ENCODE assay signal across 11 mouse cellular contexts in genomic region chr1:57333550-57334213, GRCm38 (mm10). TPM values are rescaled to one million over a fixed set of nuclear protein-coding genes. Genes with fewer than 3 reads are reported as not detected.
DNase-seq lines count a peak whose midpoint lies in the region; ATAC-seq and TF ChIP-seq lines count a peak whose summit lies in the region.
"Had no signal": no experiment of that assay in that cellular context is flagged by ENCODE, and none has a peak within 500 bp of the region (broad histone marks: within the 10 kb centered on the region; RNA-seq: fewer than 3 reads in every experiment).

No protein-coding gene starts in this region.

- H3K9ac ChIP-seq in hindbrain, postnatal 0 days (replicated peaks; ENCODE audit: low read length): no peak overlapping the region
- H3K9ac ChIP-seq in hindbrain, embryonic 13.5 days: no peak overlapping the region
- H3K9ac ChIP-seq: midbrain, embryonic 12.5 days had no signal

- H3K4me2 ChIP-seq in hindbrain, postnatal 0 days (ENCODE audit: low read depth, low read length): 0 out of 2 replicates have a peak overlapping the region, but pooled peaks have one; percentile 17
- H3K4me2 ChIP-seq in hindbrain, embryonic 13.5 days: no peak overlapping the region
- H3K4me2 ChIP-seq: midbrain, embryonic 12.5 days had no signal

- H3K4me1 ChIP-seq in hindbrain, postnatal 0 days (ENCODE audit: insufficient read depth, low read length): no peaks in the 10 kb centered on the region
- H3K4me1 ChIP-seq in hindbrain, embryonic 13.5 days (replicated peaks): peaks cover 5% of the 10 kb centered on the region; the same call in 1 of the 2 replicates

- H3K9me3 ChIP-seq in hindbrain, postnatal 0 days (ENCODE audit: low read length): no peaks in the 10 kb centered on the region
- H3K9me3 ChIP-seq in hindbrain, embryonic 13.5 days: no peaks in the 10 kb centered on the region
- H3K9me3 ChIP-seq: midbrain, embryonic 12.5 days had no signal

- DNase-seq in hindbrain, postnatal 0 days (ENCODE audit: low spot score): peak; percentile 62
- peak; percentile 35 for DNase-seq in ES-CJ7 (ENCODE audit: low read depth, low spot score)
- peak; percentile 13 for DNase-seq in fat pad, adult 2 months (ENCODE audit: extremely low read depth, low read depth, low spot score)
- DNase-seq in heart, postnatal 25 days (ENCODE audit: low spot score): peak; percentile 2
- DNase-seq in B cell, adult 2 months: no peak
- no peak for DNase-seq in urinary bladder, postnatal 25 days (ENCODE audit: low spot score)
- DNase-seq in gastrocnemius, postnatal 25 days: no peak
- DNase-seq: cerebellum, adult 18-20 months; gastrocnemius, postnatal 36 days had no signal

- 19% methylated on average over 11 of the region's 11 CpGs for WGBS in hindbrain, postnatal 0 days
- 29% methylated on average over 11 of the region's 11 CpGs for WGBS in hindbrain, embryonic 13.5 days

- intact Hi-C loops in heart, postnatal 25 days (cut with DNase I): no loop called here

- TF ChIP-seq CTCF in hindbrain, postnatal 0 days (IDR thresholded peaks at IDR 0.05; ENCODE audit: low read depth): no peak

- no peaks in the 10 kb centered on the region for H3K27me3 ChIP-seq in hindbrain, postnatal 0 days (ENCODE audit: insufficient read depth, low read length)
- no peaks in the 10 kb centered on the region for H3K27me3 ChIP-seq in hindbrain, embryonic 13.5 days
- H3K27me3 ChIP-seq: midbrain, embryonic 12.5 days had no signal

- no peak overlapping the region for H3K4me3 ChIP-seq in hindbrain, postnatal 0 days (ENCODE audit: low read length)
- H3K4me3 ChIP-seq in hindbrain, embryonic 13.5 days: no peak overlapping the region
- H3K4me3 ChIP-seq: midbrain, embryonic 12.5 days had no signal

- H3K36me3 ChIP-seq in hindbrain, postnatal 0 days (ENCODE audit: insufficient read depth, low read length): no peaks in the 10 kb centered on the region
- H3K36me3 ChIP-seq in hindbrain, embryonic 13.5 days: no peaks in the 10 kb centered on the region
- H3K36me3 ChIP-seq: midbrain, embryonic 12.5 days had no signal

- no peak for ATAC-seq in hindbrain, postnatal 0 days
- ATAC-seq in hindbrain, embryonic 13.5 days (ENCODE audit: low FRiP score): no peak

- H3K27ac ChIP-seq in hindbrain, postnatal 0 days: no peak overlapping the region
- no peak overlapping the region; the same call in 1 of the 2 replicates for H3K27ac ChIP-seq in hindbrain, embryonic 13.5 days
- H3K27ac ChIP-seq: midbrain, embryonic 12.5 days had no signal

RNA-seq across cellular contexts. Expression of gene 1700066M21Rik, which starts 43.7 kb away (rescaled TPM):
- 20.3 and 56.1 TPM in 2 replicates for total RNA-seq in hindbrain, postnatal 0 days (2014; rRNA removed)
- polyA plus RNA-seq in hindbrain, postnatal 0 days (2015; fragmentation: Nextera tagmentation; extraction: Ambion mirVana): 23.7 and 25.3 TPM in 2 replicates
- polyA plus RNA-seq in hindbrain, embryonic 13.5 days (2015; fragmentation: Nextera tagmentation; extraction: Ambion mirVana): 14.7 and 17.6 TPM in 2 replicates
- total RNA-seq in heart, postnatal 25 days (2021): 1 to 10 TPM; 2.0 to 2.6 TPM
- total RNA-seq in gastrocnemius, postnatal 25 days (2021): 1 to 10 TPM; 2.3 to 2.5 TPM

Comparison
In these comparisons a context has a peak if more than half of its experiments do, and no peak if none do; other contexts are left out.
1. DNase-seq: peak in hindbrain, postnatal 0 days (single experiment), ES-CJ7 (single experiment), fat pad, adult 2 months (single experiment) and heart, postnatal 25 days (single experiment); none in B cell, adult 2 months (0 of 2), urinary bladder, postnatal 25 days (single experiment) and gastrocnemius, postnatal 25 days (single experiment).